Mouse (Mus musculus): ENCODE measurements at regions not wholly inside any gene's neighbourhood (a gene's known extent, or its start where the extent isn't known, plus 50 kb on each side); places are given as distances from the start of the nearest gene placed in this dataset.

- Histone ChIP-seq H3K27ac (replicated peaks) (no peak overlapping the region), H3K4me3 (replicated peaks) (no peak overlapping the region), H3K27me3 (no peaks in the 10 kb centered on the region), H3K4me1 (replicated peaks) (no peaks in the 10 kb centered on the region), H3K36me3 (replicated peaks) (no peaks in the 10 kb centered on the region), H3K4me2 (no peak overlapping the region), H3K9me3 (replicated peaks) (no peaks in the 10 kb centered on the region), H3K9ac (no peak overlapping the region)
- WGBS (ENCODE audit: insufficient replicate concordance) = 70% methylated on average over 9 of the region's 9 CpGs
- no peak for ATAC-seq (ENCODE audit: insufficient read depth)
These were observed 607.0 kb downstream of the Dhx35 start for GRCm38 (mm10) chr2:159401421-159402100.

DNA sequence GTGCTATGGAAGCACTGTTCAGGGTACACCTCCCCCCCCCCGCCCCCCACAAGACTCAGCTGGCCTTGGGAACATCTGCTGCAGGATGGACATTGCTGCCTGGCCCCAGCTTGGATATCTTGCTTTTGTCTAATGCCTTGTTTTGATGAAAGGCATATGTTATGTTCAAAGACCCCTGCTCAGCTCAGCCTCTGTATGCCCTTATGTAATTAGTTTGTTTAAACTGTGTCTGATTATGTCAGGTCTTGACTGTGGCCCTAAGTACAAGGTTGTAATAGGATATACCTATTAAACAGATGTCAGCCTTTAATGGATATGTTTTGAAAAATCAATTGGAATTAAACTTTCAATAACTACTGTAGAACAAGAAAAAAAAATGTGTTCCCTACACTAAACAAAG, 610.3 kb downstream of the Dhx35 start:
- H3K27me3 ChIP-seq = no peaks in the 10 kb centered on the region
- H3K9ac ChIP-seq = no peak overlapping the region
- no peak for ATAC-seq (ENCODE audit: insufficient read depth)
- no peak overlapping the region for H3K27ac ChIP-seq (replicated peaks)
- 33% methylated on average over 1 of the region's 1 CpGs for WGBS (ENCODE audit: insufficient replicate concordance)
- no peaks in the 10 kb centered on the region for H3K4me1 ChIP-seq (replicated peaks)
- no peaks in the 10 kb centered on the region for H3K9me3 ChIP-seq (replicated peaks)
- H3K4me2 ChIP-seq = no peak overlapping the region
- no peak overlapping the region for H3K4me3 ChIP-seq (replicated peaks)
- H3K36me3 ChIP-seq (replicated peaks) = no peaks in the 10 kb centered on the region

GRCm38 (mm10) chr2:159414599-159414998, 620.0 kb downstream of the Dhx35 start:
- no peak for ATAC-seq (ENCODE audit: insufficient read depth)
- H3K27me3 ChIP-seq = no peaks in the 10 kb centered on the region
- H3K4me1 ChIP-seq (replicated peaks) = no peaks in the 10 kb centered on the region
- H3K4me2 ChIP-seq = no peak overlapping the region
- no peak overlapping the region for H3K27ac ChIP-seq (replicated peaks)
- 20% methylated on average over 1 of the region's 1 CpGs for WGBS (ENCODE audit: insufficient replicate concordance)
- no peak overlapping the region for H3K9ac ChIP-seq
- no peak overlapping the region for H3K4me3 ChIP-seq (replicated peaks)
- H3K9me3 ChIP-seq (replicated peaks) = no peaks in the 10 kb centered on the region
- no peaks in the 10 kb centered on the region for H3K36me3 ChIP-seq (replicated peaks)

DNA sequence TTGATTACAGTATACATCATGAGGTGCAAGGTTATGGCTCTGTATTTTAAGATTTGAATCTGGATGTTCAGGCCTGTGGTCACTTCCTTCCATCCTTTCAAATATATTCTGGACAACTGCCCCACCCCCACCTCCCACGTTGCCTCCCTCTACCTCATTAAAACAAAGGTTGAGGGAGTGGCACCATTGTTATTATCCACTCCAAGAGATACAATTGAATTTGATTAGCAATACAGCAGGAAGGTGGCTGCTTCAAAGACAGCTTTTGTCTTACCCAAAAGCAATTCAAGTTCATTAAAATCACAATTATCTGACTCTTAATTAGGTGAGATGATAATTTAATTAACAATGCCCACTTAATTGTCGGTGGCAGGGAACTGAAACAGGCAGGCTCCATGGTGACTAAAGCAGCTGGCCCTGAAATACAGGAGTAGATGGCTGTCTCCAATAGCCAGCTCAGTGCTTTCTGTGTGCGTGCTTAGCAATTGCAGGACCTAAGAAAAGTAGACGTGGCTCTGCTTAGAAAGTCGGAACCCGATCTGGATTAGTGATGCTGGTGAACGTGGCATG, 623.8 kb downstream of the Dhx35 start:
- Histone ChIP-seq H3K9me3 (replicated peaks) (no peaks in the 10 kb centered on the region), H3K4me3 (replicated peaks) (no peak overlapping the region), H3K36me3 (replicated peaks) (no peaks in the 10 kb centered on the region), H3K4me1 (replicated peaks) (no peaks in the 10 kb centered on the region), H3K27me3 (no peaks in the 10 kb centered on the region), H3K4me2 (no peak overlapping the region), H3K9ac (no peak overlapping the region), H3K27ac (replicated peaks) (no peak overlapping the region)
- WGBS (ENCODE audit: insufficient replicate concordance) = 61% methylated on average over 7 of the region's 7 CpGs
- no peak for ATAC-seq (ENCODE audit: insufficient read depth)

DNA sequence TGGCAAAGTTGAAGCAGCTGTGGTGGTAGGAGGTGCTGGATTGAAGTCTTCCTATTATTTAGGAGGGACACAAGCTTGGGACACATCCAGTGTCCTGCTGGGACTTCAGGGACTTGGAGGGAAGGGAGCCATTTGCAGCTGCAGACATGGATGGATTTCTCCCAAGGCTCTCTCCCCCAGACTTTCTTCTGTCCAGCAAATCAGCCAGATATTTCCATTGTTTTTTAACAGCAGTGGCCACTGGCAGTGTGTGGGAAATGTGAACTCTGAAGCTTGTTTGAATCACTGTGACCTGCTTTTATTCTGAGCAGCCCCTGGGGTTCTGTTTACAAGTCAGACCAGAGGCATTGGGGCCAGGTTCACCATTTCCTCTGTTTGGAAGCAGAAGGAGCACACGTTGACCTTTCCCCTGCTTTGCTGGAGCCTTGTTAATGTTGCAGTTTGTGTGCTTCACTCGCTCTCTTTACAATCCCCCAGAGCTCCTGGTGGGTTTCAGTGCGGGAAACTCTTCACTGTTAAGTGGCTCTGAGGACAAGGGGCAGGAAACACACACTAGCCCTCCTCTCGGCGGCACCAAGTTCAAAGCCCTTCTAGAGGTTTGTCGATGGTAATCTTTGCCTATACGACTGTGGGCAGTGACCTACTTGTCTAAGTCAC, 627.8 kb downstream of the Dhx35 start:
- Histone ChIP-seq H3K4me3 (replicated peaks) (no peak overlapping the region), H3K27me3 (no peaks in the 10 kb centered on the region), H3K4me1 (replicated peaks) (no peaks in the 10 kb centered on the region), H3K27ac (replicated peaks) (no peak overlapping the region), H3K9ac (no peak overlapping the region), H3K4me2 (no peak overlapping the region), H3K36me3 (replicated peaks) (no peaks in the 10 kb centered on the region), H3K9me3 (replicated peaks) (no peaks in the 10 kb centered on the region)
- WGBS (ENCODE audit: insufficient replicate concordance) = 33% methylated on average over 7 of the region's 7 CpGs
- no peak for ATAC-seq (ENCODE audit: insufficient read depth)

GRCm38 (mm10) chr2:159428201-159428600, 633.6 kb downstream of the Dhx35 start:
- no peak for ATAC-seq (ENCODE audit: insufficient read depth)
- H3K4me3 ChIP-seq (replicated peaks) = no peak overlapping the region

DNA sequence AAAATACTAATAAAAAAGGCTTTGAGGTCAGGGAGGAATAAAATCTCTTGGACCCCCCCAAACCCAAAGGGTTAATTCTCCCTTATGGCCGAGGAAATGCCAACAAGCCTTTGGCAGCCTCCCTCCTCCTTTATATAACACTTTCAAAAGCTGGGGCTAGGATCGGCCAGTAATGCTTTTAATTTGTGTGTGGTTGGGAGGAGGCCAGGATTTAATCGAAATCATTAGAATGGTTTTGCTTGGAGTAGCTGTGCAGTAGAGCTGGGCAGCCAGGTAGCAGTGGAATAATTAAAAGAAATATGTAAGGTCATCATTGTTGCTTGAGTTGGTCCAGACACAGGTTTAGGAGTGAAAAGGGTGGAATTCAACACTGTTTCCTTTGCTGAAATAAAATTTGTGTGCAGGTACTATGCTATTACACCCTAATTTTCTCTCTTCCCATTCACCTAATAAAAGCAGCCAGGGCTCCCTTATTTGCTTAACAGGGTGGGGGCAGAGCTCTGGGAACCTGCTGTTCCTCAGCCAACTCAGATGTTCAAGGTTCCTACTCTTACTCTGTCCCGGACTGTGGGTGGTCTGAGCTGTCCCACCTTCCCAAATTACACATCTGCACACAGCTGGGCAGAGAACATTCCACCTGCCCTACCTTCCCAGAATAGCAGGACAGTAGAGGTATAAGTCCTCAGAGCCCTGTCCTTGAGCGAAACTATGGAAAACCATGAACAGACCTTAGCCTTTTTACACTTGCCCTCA, 636.1 kb downstream of the Dhx35 start:
- H3K9me3 ChIP-seq (replicated peaks) = no peaks in the 10 kb centered on the region
- H3K4me1 ChIP-seq (replicated peaks) = no peaks in the 10 kb centered on the region
- no peak overlapping the region for H3K4me3 ChIP-seq (replicated peaks)
- no peaks in the 10 kb centered on the region for H3K36me3 ChIP-seq (replicated peaks)
- WGBS (ENCODE audit: insufficient replicate concordance) = 50% methylated on average over 5 of the region's 5 CpGs
- H3K27ac ChIP-seq (replicated peaks) = no peak overlapping the region
- no peak overlapping the region for H3K4me2 ChIP-seq
- no peak for ATAC-seq (ENCODE audit: insufficient read depth)
- H3K9ac ChIP-seq = no peak overlapping the region
- H3K27me3 ChIP-seq = no peaks in the 10 kb centered on the region

More at GRCm38 (mm10) chr2:159428201-159428600, 633.6 kb downstream of the Dhx35 start:
- Histone ChIP-seq H3K4me1 (replicated peaks) (no peaks in the 10 kb centered on the region), H3K27ac (replicated peaks) (no peak overlapping the region), H3K4me2 (no peak overlapping the region), H3K36me3 (replicated peaks) (no peaks in the 10 kb centered on the region), H3K9ac (no peak overlapping the region), H3K27me3 (no peaks in the 10 kb centered on the region), H3K9me3 (replicated peaks) (no peaks in the 10 kb centered on the region)
- WGBS (ENCODE audit: insufficient replicate concordance) = 23% methylated on average over 1 of the region's 1 CpGs

DNA sequence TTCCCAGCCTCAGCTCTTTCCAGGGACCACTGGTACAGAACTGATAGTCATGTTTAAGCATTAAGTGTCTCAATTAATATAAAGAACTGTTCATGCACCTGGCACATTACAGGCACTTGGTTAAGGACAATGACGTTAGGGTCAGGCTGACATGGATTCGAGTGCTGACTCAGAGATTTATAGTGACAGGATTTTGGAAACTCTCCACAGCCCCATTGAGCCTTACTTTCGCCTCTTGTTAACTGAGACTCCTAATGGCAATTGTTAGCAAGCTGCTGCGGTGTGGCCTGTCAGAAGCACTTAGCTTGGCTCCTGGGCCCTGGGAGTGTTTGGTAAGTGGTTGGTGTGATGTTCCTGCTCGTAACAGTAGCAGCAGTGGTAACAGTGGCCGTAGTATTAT, 644.4 kb downstream of the Dhx35 start:
- no peak overlapping the region for H3K4me2 ChIP-seq
- H3K9me3 ChIP-seq (replicated peaks) = no peaks in the 10 kb centered on the region
- H3K9ac ChIP-seq = no peak overlapping the region
- 61% methylated on average over 6 of the region's 6 CpGs for WGBS (ENCODE audit: insufficient replicate concordance)
- no peak overlapping the region for H3K4me3 ChIP-seq (replicated peaks)
- ATAC-seq (ENCODE audit: insufficient read depth) = no peak
- no peaks in the 10 kb centered on the region for H3K36me3 ChIP-seq (replicated peaks)
- H3K4me1 ChIP-seq (replicated peaks) = no peaks in the 10 kb centered on the region
- no peak overlapping the region for H3K27ac ChIP-seq (replicated peaks)
- no peaks in the 10 kb centered on the region for H3K27me3 ChIP-seq

GRCm38 (mm10) chr2:159443581-159443980, 649.0 kb downstream of the Dhx35 start:
- ATAC-seq (ENCODE audit: insufficient read depth) = no peak
- Histone ChIP-seq H3K4me1 (replicated peaks) (no peaks in the 10 kb centered on the region), H3K9ac (no peak overlapping the region), H3K4me2 (no peak overlapping the region), H3K36me3 (replicated peaks) (no peaks in the 10 kb centered on the region), H3K9me3 (replicated peaks) (no peaks in the 10 kb centered on the region), H3K4me3 (replicated peaks) (no peak overlapping the region), H3K27me3 (no peaks in the 10 kb centered on the region), H3K27ac (replicated peaks) (no peak overlapping the region)
- WGBS (ENCODE audit: insufficient replicate concordance) = 28% methylated on average over 8 of the region's 8 CpGs

- Histone ChIP-seq H3K36me3 (replicated peaks) (no peaks in the 10 kb centered on the region), H3K4me2 (no peak overlapping the region), H3K4me1 (replicated peaks) (no peaks in the 10 kb centered on the region), H3K9ac (no peak overlapping the region), H3K27ac (replicated peaks) (no peak overlapping the region), H3K27me3 (no peaks in the 10 kb centered on the region), H3K9me3 (replicated peaks) (no peaks in the 10 kb centered on the region), H3K4me3 (replicated peaks) (no peak overlapping the region)
- ATAC-seq (ENCODE audit: insufficient read depth) = no peak
- 46% methylated on average over 5 of the region's 5 CpGs for WGBS (ENCODE audit: insufficient replicate concordance)
These were observed 651.8 kb downstream of the Dhx35 start for GRCm38 (mm10) chr2:159446434-159446833.

DNA sequence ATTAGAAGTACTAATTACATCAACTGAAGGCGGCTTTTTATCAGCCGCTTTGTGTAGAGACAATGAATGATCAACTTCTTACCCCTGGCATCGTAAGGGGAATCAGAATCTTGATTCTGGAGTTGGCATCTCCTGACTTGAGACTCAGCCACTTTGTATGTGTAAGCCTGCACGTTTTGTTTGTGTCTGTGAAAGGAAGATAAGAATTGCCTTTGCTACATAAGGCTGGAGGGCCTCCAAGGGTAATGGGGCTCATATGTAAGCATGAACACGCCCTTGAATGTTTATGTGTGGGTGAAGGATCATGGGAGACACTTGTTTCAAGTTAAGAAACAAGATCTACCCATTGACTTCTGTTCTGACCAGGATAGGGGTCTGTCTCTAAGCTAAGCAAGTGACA, 652.3 kb downstream of the Dhx35 start:
- H3K4me3 ChIP-seq (replicated peaks) = no peak overlapping the region
- ATAC-seq (ENCODE audit: insufficient read depth) = no peak
- 53% methylated on average over 5 of the region's 5 CpGs for WGBS (ENCODE audit: insufficient replicate concordance)

More for the DNA sequence above, 652.3 kb downstream of the Dhx35 start:
- Histone ChIP-seq H3K36me3 (replicated peaks) (no peaks in the 10 kb centered on the region), H3K27ac (replicated peaks) (no peak overlapping the region), H3K9ac (no peak overlapping the region), H3K4me2 (no peak overlapping the region), H3K27me3 (no peaks in the 10 kb centered on the region), H3K9me3 (replicated peaks) (0 out of 2 replicates have a peak, but pooled peaks cover 1% of the 10 kb centered on the region), H3K4me1 (replicated peaks) (no peaks in the 10 kb centered on the region)

Measured in liver, embryonic 15.5 days (tissue).